Mouse (Mus musculus): ENCODE results near the gene Zic1. TPM values are rescaled to one million over a fixed set of nuclear protein-coding genes. Genes with fewer than 3 reads are reported as not detected.

Zic1 gene
- polyA plus RNA-seq, 1 experiment, result 0.28 TPM

GRCm38 (mm10) chr9:91369293-91369991, 3.8 kb upstream of the Zic1 start:
- Histone ChIP-seq H3K36me3 (ENCODE audit: control insufficient read depth, insufficient read depth, low read length) (no peaks in the 10 kb centered on the region), H3K4me3 (ENCODE audit: control insufficient read depth, insufficient read depth, low read length) (no peak overlapping the region), H3K27ac (ENCODE audit: control insufficient read depth, insufficient read depth, low read length) (no peak overlapping the region), H3K27me3 (ENCODE audit: control insufficient read depth, insufficient read depth, low read length) (peaks cover 9% of the 10 kb centered on the region; the same call in 1 of the 2 replicates), H3K4me1 (replicated peaks; ENCODE audit: control insufficient read depth, insufficient read depth, low read length) (no peaks in the 10 kb centered on the region)
- 12% methylated on average over 26 of the region's 26 CpGs for WGBS
- DNase-seq, result no peak
- TF ChIP-seq POLR2A (IDR thresholded peaks at IDR 0.05; ENCODE audit: control insufficient read depth, extremely low read depth, insufficient read depth, low read length, poor library complexity), result no peak
- no peak for TF ChIP-seq CTCF (IDR thresholded peaks at IDR 0.05; ENCODE audit: borderline replicate concordance, control insufficient read depth, extremely low read depth, insufficient read depth, low read length, poor library complexity)

- Histone ChIP-seq H3K27ac (ENCODE audit: control insufficient read depth, insufficient read depth, low read length) (no peak overlapping the region), H3K36me3 (ENCODE audit: control insufficient read depth, insufficient read depth, low read length) (no peaks in the 10 kb centered on the region), H3K27me3 (ENCODE audit: control insufficient read depth, insufficient read depth, low read length) (peaks cover 10% of the 10 kb centered on the region; the same call in 1 of the 2 replicates), H3K4me3 (ENCODE audit: control insufficient read depth, insufficient read depth, low read length) (no peak overlapping the region), H3K4me1 (replicated peaks; ENCODE audit: control insufficient read depth, insufficient read depth, low read length) (no peaks in the 10 kb centered on the region)
- no peak for DNase-seq
- no peak for TF ChIP-seq POLR2A (IDR thresholded peaks at IDR 0.05; ENCODE audit: control insufficient read depth, extremely low read depth, insufficient read depth, low read length, poor library complexity)
- WGBS, result 13% methylated on average over 13 of the region's 13 CpGs
These were observed 3.3 kb upstream of the Zic1 start for GRCm38 (mm10) chr9:91368946-91369292.

DNA sequence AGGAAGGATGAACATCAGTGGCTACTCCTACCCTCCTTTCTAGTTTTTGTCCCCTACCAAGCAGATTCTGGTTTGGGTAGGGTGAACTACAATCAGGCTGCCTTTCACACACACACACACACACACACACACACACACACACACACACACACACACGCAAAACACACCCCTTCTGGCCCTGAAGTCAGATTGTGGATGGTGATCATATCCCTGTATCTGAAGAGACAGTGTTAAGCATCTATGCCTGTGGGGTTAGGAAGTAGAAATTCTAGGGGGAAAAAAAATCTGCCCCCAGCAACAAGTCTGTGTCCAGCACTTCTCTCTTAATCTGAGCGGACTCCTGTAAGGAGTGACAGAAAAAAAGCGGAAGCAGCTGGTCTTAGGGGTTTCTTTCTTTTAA, 2.5 kb upstream of the Zic1 start:
- Histone ChIP-seq H3K36me3 (ENCODE audit: control insufficient read depth, insufficient read depth, low read length) (no peaks in the 10 kb centered on the region), H3K4me3 (ENCODE audit: control insufficient read depth, insufficient read depth, low read length) (no peak overlapping the region), H3K27ac (ENCODE audit: control insufficient read depth, insufficient read depth, low read length) (no peak overlapping the region), H3K4me1 (replicated peaks; ENCODE audit: control insufficient read depth, insufficient read depth, low read length) (no peaks in the 10 kb centered on the region), H3K27me3 (ENCODE audit: control insufficient read depth, insufficient read depth, low read length) (peaks cover 10% of the 10 kb centered on the region; the same call in 1 of the 2 replicates)
- TF ChIP-seq CTCF (IDR thresholded peaks at IDR 0.05; ENCODE audit: borderline replicate concordance, control insufficient read depth, extremely low read depth, insufficient read depth, low read length, poor library complexity) (no peak), POLR2A (IDR thresholded peaks at IDR 0.05; ENCODE audit: control insufficient read depth, extremely low read depth, insufficient read depth, low read length, poor library complexity) (no peak)
- 4% methylated on average over 3 of the region's 3 CpGs for WGBS
- DNase-seq, result no peak

DNA sequence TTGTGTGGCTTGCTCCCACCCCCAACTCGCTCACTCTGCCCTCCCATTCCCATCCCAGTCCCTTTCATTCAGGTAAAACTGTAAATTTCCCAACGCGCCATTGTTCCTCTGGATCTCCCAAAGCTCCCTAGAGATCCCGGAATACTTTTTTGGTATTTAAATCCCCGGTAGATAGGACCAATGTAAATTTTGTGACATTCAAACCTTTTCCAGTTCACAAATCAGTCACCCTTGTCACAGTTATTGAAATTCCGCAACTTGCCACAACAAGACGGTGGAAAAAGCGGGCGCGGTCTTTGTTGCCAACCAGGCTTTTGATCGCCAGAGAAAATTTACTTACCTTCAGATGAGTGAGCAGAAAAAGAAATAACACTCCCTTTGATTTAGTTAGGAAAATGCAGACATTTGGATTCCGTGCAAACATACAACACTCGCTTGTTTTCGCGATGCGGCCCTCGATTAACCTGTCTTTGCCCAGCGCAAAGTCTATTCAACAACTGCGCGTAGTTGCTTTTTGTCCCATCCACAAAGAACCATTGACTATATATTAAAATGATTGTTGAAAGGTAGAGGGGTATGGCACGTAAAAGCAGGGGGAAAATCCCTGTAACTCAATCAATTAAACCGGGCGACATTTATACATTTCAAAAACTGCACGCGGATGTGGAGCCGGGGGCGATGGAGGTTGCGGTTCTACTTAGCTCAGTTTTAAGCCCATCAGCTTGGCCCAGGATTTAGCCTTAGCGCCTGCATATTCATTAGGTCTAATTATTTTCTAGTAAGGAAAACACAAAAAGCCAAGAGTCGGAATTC, 1.6 kb upstream of the Zic1 start:
- peaks cover 12% of the 10 kb centered on the region; the same call in 1 of the 2 replicates for H3K27me3 ChIP-seq (ENCODE audit: control insufficient read depth, insufficient read depth, low read length)
- no peaks in the 10 kb centered on the region for H3K36me3 ChIP-seq (ENCODE audit: control insufficient read depth, insufficient read depth, low read length)
- no peak overlapping the region for H3K27ac ChIP-seq (ENCODE audit: control insufficient read depth, insufficient read depth, low read length)
- peaks cover under 1% of the 10 kb centered on the region; the same call in 1 of the 2 replicates for H3K4me1 ChIP-seq (replicated peaks; ENCODE audit: control insufficient read depth, insufficient read depth, low read length)
- TF ChIP-seq CTCF (IDR thresholded peaks at IDR 0.05; ENCODE audit: borderline replicate concordance, control insufficient read depth, extremely low read depth, insufficient read depth, low read length, poor library complexity) (no peak), POLR2A (IDR thresholded peaks at IDR 0.05; ENCODE audit: control insufficient read depth, extremely low read depth, insufficient read depth, low read length, poor library complexity) (no peak)
- DNase-seq, result no peak
- H3K4me3 ChIP-seq (ENCODE audit: control insufficient read depth, insufficient read depth, low read length), result no peak overlapping the region
- 20% methylated on average over 30 of the region's 30 CpGs for WGBS

- Histone ChIP-seq H3K27ac (ENCODE audit: control insufficient read depth, insufficient read depth, low read length) (no peak overlapping the region), H3K27me3 (ENCODE audit: control insufficient read depth, insufficient read depth, low read length) (peaks cover 19% of the 10 kb centered on the region; the same call in 1 of the 2 replicates), H3K4me1 (replicated peaks; ENCODE audit: control insufficient read depth, insufficient read depth, low read length) (peaks cover 5% of the 10 kb centered on the region; the same call in 1 of the 2 replicates)
These were observed 802 bp upstream of the Zic1 start for GRCm38 (mm10) chr9:91366226-91366998.

DNA sequence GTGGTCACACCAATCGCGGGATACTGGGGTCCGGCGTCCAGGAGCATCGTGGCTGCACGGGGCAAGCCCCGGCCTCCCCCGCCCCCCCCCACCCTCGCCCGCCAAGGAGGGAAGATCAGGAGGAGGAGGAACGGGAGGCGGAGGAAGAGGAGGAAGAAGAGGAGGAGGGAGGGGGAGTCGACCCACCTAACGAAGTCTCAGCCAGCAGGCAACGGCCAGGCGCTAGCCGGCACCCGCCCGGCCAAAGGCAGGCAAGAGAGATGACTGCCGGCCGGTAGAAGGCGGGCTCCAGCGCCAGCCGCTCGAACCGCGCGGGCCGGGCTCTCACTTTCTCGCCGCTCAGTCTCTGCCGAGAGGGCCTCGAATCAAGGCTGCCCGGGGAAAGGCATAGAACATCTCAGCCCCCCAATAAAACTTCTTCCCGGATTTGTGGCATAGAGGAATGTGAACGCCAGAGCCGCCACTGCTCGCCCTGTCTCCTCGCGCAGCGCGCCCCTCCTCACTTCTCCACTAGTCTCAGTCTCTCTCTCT, 574 bp downstream of the Zic1 start:
- H3K4me1 ChIP-seq (replicated peaks; ENCODE audit: control insufficient read depth, insufficient read depth, low read length), result peaks cover 5% of the 10 kb centered on the region; the same call in 1 of the 2 replicates
- H3K4me3 ChIP-seq (ENCODE audit: control insufficient read depth, insufficient read depth, low read length), result no peak overlapping the region
- 2% methylated on average over 42 of the region's 42 CpGs for WGBS
- TF ChIP-seq POLR2A (IDR thresholded peaks at IDR 0.05; ENCODE audit: control insufficient read depth, extremely low read depth, insufficient read depth, low read length, poor library complexity), result no peak
- no peak overlapping the region for H3K27ac ChIP-seq (ENCODE audit: control insufficient read depth, insufficient read depth, low read length)
- H3K36me3 ChIP-seq (ENCODE audit: control insufficient read depth, insufficient read depth, low read length), result no peaks in the 10 kb centered on the region
- DNase-seq, result no peak
- peaks cover 22% of the 10 kb centered on the region; the same call in 1 of the 2 replicates for H3K27me3 ChIP-seq (ENCODE audit: control insufficient read depth, insufficient read depth, low read length)

More at GRCm38 (mm10) chr9:91366226-91366998, 802 bp upstream of the Zic1 start:
- no peaks in the 10 kb centered on the region for H3K36me3 ChIP-seq (ENCODE audit: control insufficient read depth, insufficient read depth, low read length)
- no peak overlapping the region for H3K4me3 ChIP-seq (ENCODE audit: control insufficient read depth, insufficient read depth, low read length)
- TF ChIP-seq POLR2A (IDR thresholded peaks at IDR 0.05; ENCODE audit: control insufficient read depth, extremely low read depth, insufficient read depth, low read length, poor library complexity), result no peak
- no peak for DNase-seq
- WGBS, result 9% methylated on average over 18 of the region's 18 CpGs
